Mouse (Mus musculus): ENCODE measurements around the gene Zcchc7.

Gene Zcchc7

GRCm38 (mm10) chr4:44970056-44970455, 214.4 kb downstream of the Zcchc7 start:
- no peak for DNase-seq

- no peak for DNase-seq
Measured at GRCm38 (mm10) chr4:44970612-44971110, 215.0 kb downstream of the Zcchc7 start.

- peak; percentile 78 for DNase-seq
Measured at GRCm38 (mm10) chr4:44973450-44973849, 217.8 kb downstream of the Zcchc7 start.

GRCm38 (mm10) chr4:44973871-44974270, 218.2 kb downstream of the Zcchc7 start:
- no peak for DNase-seq

GRCm38 (mm10) chr4:44974331-44974730, 218.7 kb downstream of the Zcchc7 start:
- no peak for DNase-seq

- no peak for DNase-seq
Measured at GRCm38 (mm10) chr4:44976026-44976615, 220.4 kb downstream of the Zcchc7 start.

- no peak for DNase-seq
Measured at GRCm38 (mm10) chr4:44976921-44977710, 221.4 kb downstream of the Zcchc7 start.

- no peak for DNase-seq
Measured at GRCm38 (mm10) chr4:44978175-44978574, 222.5 kb downstream of the Zcchc7 start.

- DNase-seq = no peak
Measured at GRCm38 (mm10) chr4:44979794-44980338, 224.2 kb downstream of the Zcchc7 start.

- DNase-seq = peak; percentile 67
Measured at GRCm38 (mm10) chr4:44981280-44981973, 225.8 kb downstream of the Zcchc7 start, which contains the start of gene Grhpr. TSS of gene Grhpr (plus strand) at chr4:44981395.

Data from right cerebral cortex, postnatal 4 days (tissue).